Mouse (Mus musculus) hematopoietic stem cell, adult 5-6 weeks (primary cell): ENCODE measurements around the gene Rcan2. TPM values are rescaled to one million over a fixed set of nuclear protein-coding genes. Genes with fewer than 3 reads are reported as not detected.

Experiments
- ATAC-seq, 2 experiments: fragments of 125-278 bp in 1 of 2; replicated peaks in 1 of 2; 2 replicates each; pipeline ENCODE4 v1.8.0; 2016 to 2017; ENCODE audit warnings: inconsistent platforms in 2 of 2, mild to moderate bottlenecking in 2 of 2, moderate number of reproducible peaks in 2 of 2, low read depth in 1 of 2, moderate TSS enrichment in 1 of 2; ENCODE audit not compliant: low FRiP score in 2 of 2, poor library complexity in 2 of 2, severe bottlenecking in 2 of 2, insufficient read depth in 1 of 2, low TSS enrichment in 1 of 2
- total RNA-seq: library from RNA; stranded (forward); fragments of 172-1452, 232-1000 nt; gene quantifications from 2 replicates; pipeline ENCODE4 v1.2.3, GENCODE M21; 2017

Rcan2 gene
- 0.56 TPM in 1 of 2 replicates, not detected in the other for total RNA-seq

- peak; percentile 94 to 98 for ATAC-seq
Observed at GRCm38 (mm10) chr17:43801077-43801476, at the start of gene Rcan2. Gene Rcan2 (plus strand): TSS chr17:43801351.

- ATAC-seq = no peak
Observed at GRCm38 (mm10) chr17:43752811-43753210, 48.3 kb upstream of the Rcan2 start.

- ATAC-seq = no peak
Observed at GRCm38 (mm10) chr17:43754687-43755086, 46.5 kb upstream of the Rcan2 start.

- ATAC-seq = peak; percentile 32 to 68; a peak in 1 of 4 replicates
Observed at GRCm38 (mm10) chr17:43758607-43759259, 42.4 kb upstream of the Rcan2 start.

GRCm38 (mm10) chr17:43784531-43784930 lies 16.6 kb upstream of the Rcan2 start:
- no peak for ATAC-seq

GRCm38 (mm10) chr17:43788222-43788621 lies 12.9 kb upstream of the Rcan2 start:
- no peak for ATAC-seq

GRCm38 (mm10) chr17:43789376-43789775 lies 11.8 kb upstream of the Rcan2 start:
- ATAC-seq = no peak

GRCm38 (mm10) chr17:43791751-43792150 lies 9.4 kb upstream of the Rcan2 start:
- no peak for ATAC-seq

GRCm38 (mm10) chr17:43794731-43795280 lies 6.3 kb upstream of the Rcan2 start:
- peak; percentile 66 to 81 for ATAC-seq

- ATAC-seq = peak; percentile 60 to 63
Observed at GRCm38 (mm10) chr17:43801595-43802373, 633 bp downstream of the Rcan2 start.

- no peak for ATAC-seq
Observed at GRCm38 (mm10) chr17:43802414-43802813, 1.3 kb downstream of the Rcan2 start.

GRCm38 (mm10) chr17:43803111-43803510 lies 2.0 kb downstream of the Rcan2 start:
- ATAC-seq = no peak

GRCm38 (mm10) chr17:43803764-43804163 lies 2.6 kb downstream of the Rcan2 start:
- ATAC-seq = no peak

GRCm38 (mm10) chr17:43806841-43807240 lies 5.7 kb downstream of the Rcan2 start:
- no peak for ATAC-seq

- ATAC-seq = no peak
Observed at GRCm38 (mm10) chr17:43811453-43811852, 10.3 kb downstream of the Rcan2 start.

- no peak for ATAC-seq
Observed at GRCm38 (mm10) chr17:43815376-43815775, 14.2 kb downstream of the Rcan2 start.

- ATAC-seq = no peak
Observed at GRCm38 (mm10) chr17:43816480-43816879, 15.3 kb downstream of the Rcan2 start.

GRCm38 (mm10) chr17:43817171-43817570 lies 16.0 kb downstream of the Rcan2 start:
- no peak for ATAC-seq
